Mouse (Mus musculus) embryo, embryonic 11.5 days (tissue): ENCODE results near the gene 1700016H13Rik.

Experiments used
- DNase-seq: peaks from one replicate; pipeline ENCODE4 v3.0.0-alpha.2; 2012; ENCODE audit warnings: low read depth, low spot score

1700016H13Rik gene

GRCm38 (mm10) chr5:103673611-103674010, 17.8 kb upstream of the 1700016H13Rik start:
- DNase-seq: no peak

- no peak for DNase-seq
Observed at GRCm38 (mm10) chr5:103671858-103672257, 16.0 kb upstream of the 1700016H13Rik start.

DNA sequence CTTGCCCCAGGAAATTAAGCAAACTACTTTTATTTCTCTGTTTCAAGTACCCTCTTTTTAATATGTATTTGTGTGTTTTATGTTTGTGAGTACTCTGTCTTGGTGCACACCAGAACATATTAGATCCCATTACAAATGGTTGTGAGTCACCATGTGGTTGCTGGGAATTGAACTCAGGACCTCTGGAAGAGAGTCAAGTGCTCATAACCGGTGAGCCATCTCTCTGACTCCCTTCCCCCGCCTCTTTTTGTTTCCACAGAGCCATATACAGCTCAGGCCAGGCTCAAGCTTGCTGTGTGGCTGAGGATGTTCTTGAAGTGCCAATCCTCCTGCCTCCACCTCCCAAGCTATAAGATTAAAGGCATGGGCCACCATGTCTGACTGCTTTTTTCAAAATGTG, 10.1 kb upstream of the 1700016H13Rik start:
- no peak for DNase-seq

- no peak for DNase-seq
Observed at GRCm38 (mm10) chr5:103664932-103665331, 9.1 kb upstream of the 1700016H13Rik start.

DNA sequence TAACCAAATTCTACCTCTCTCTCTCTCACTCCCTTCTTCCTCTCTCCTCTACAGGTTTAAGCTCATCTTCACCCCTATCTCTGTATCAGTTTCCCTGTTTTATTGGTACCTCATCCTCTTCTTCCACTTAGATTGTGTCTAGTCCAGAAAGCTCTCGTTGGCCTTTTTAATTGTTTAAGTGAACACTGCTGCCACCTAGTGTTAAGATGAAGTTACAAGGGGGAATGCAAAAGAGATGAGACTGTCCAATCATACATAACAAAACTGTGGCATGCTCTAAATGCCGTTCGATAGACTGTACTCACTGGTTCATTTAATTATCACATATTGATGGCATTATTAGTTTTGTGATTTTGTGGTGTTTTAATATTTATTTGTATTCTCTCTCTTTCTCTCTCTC, 3.8 kb upstream of the 1700016H13Rik start:
- DNase-seq: peak; percentile 53

DNA sequence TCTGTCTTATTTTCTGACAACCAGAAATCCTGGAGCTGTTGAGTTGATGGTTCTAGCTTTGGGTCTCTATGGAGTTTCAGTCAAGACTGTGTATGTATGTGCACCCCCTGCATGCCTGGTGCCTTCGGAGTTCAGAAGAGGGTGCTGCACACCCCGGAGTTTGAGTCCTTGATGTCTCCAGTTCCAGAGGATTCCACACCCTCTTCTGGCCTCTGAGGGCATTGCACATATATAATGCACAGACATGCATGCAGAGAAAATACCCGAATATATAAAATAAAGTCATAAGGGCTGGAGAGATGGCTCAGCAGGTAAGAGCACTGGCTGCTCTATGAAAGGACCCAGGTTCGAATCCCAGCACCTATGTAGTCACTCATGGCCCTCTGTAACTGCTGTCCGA, 3.1 kb upstream of the 1700016H13Rik start:
- no peak for DNase-seq

- no peak for DNase-seq
Observed at GRCm38 (mm10) chr5:103654780-103655179, 1.0 kb downstream of the 1700016H13Rik start.

DNA sequence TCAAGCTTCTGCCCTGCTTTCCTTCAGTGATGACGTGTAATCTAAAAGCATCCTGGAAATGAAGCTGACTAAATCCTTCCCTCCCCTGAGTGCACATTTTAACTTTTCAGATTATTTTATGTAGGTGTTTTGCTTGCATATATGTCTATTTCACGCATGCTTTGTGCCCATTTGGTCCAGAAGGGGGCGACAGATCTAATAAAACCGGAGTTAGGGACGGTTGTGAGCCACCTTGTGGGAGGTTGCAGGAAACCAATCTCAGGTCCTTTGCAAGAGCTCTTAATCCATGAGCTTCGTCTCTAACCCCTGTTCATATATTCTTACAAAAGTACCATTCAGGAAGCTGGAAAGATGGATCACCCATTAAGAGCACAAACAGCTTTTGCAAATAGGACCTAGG, 1.6 kb downstream of the 1700016H13Rik start:
- peak; percentile 49 for DNase-seq

GRCm38 (mm10) chr5:103647320-103647719, 8.5 kb downstream of the 1700016H13Rik start:
- no peak for DNase-seq

DNA sequence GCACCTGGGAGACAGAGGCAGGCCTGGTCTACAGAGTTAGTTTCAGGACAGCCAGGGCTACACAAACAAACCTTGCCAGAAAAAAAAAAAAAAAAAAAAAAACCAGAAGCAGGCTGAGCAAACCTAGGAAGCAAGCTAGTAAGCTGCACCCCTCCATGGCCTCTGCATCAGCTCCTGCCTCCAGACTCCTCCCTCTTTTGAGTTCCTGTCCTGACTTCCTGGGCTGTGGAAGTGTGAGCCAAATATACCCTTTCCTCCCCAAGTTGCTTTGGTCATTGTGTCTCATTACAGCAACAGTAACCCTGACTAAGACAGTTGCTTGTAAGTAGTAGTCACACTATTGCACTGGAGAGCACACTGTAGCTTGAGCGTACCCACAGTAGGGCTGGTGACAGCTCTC, 11.6 kb downstream of the 1700016H13Rik start:
- DNase-seq: no peak

DNA sequence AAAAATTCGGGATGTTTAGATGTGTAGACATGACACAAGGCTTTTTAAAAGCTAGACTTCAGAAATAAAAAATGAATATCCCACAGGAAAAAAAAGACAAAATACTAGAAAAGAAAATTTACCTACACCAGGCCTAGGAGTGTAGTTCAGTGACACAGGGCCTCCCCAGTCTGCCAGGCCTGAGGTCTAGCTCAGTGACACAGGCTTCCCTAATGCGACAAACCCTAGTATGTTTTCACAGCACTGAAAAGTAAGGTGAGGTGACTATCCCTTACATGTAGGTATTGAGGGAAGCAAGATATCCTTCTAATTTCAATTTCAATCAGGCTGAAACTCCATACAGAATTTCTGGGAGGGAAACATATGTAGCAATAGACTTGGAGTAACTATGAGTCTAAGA, 18.6 kb downstream of the 1700016H13Rik start:
- DNase-seq: no peak

DNA sequence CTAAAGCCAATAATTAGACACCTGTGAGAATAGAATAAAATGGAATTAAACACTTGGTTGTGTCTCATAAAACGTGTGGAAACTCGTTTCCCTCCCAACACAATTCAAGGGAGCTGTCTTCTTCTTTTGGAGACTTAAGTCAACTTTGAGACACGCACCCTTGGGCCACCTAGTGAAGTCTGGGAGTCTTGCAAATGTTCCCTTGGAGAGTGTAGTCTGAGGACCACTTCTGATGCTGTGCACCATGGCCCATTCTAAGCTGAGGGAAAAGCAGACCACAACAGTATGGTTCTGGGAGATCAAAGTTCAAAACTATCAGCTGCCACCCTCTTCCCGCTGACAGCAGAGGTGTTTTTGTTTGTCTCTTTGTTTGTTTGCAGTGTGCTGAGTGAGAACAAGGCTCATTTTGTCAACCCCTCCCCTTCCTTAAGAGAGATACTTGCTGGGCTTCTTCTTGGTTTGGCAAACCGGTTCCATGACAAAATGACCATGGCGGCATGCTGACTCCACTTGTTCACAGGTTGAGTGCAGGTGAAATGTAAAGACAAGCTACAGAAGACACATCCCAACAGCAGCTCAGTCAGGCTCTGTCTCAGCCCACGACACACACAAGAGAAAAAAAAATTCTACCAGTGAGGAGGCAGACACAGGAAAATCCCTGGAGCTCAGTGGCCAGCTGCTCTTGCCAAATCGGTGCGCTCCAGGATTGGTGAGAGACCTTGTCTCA, 25.8 kb downstream of the 1700016H13Rik start:
- DNase-seq: no peak

GRCm38 (mm10) chr5:103629111-103629764, 26.6 kb downstream of the 1700016H13Rik start, which contains the start of gene Slc10a6:
Gene Slc10a6 (minus strand): TSS chr5:103629403.
- DNase-seq: no peak

DNA sequence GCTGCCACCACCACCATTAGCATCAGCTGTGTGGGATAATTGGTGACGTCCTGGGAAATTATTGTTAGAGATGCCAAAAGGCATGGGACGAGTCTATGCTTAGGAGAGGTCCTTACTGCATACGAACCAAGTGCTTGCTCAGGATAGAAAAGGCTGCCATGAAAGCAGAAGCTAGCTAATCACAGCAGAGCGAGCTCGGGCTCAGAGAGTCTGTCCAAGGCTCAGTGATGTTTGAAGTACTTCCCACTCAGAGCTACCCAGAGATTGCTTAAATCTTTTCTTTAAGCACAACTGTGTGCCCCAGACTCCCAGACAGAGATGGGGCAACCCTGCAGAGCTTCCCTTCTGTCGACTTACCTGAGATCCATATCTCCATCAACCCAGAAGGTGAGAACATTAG, 27.3 kb downstream of the 1700016H13Rik start:
- no peak for DNase-seq

DNA sequence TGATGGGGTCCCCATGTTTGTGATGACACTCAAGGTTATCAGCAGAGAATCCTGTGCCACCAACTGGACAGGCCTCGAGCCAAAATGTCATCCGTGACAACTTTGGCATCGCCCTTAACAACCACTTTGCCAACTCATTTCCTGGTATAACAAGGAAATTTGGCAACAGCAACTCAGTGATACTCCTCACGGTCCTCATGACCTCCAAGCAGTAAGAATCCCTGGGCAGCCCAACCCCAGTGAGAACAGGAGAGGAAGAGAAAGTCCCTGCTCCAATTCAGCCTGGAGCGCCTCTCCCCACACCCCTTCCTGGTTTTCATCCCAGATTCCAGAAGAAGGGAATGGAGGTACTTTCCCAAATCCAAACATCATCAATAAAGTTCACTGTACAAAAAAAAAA, 31.0 kb downstream of the 1700016H13Rik start:
- DNase-seq: no peak

GRCm38 (mm10) chr5:103622321-103622720, 33.5 kb downstream of the 1700016H13Rik start:
- DNase-seq: no peak

GRCm38 (mm10) chr5:103620301-103620973, 35.4 kb downstream of the 1700016H13Rik start:
- no peak for DNase-seq

- DNase-seq: no peak
Observed at GRCm38 (mm10) chr5:103617191-103617590, 38.6 kb downstream of the 1700016H13Rik start.

- DNase-seq: no peak
Observed at GRCm38 (mm10) chr5:103614356-103614755, 41.5 kb downstream of the 1700016H13Rik start.

- DNase-seq: no peak
Observed at GRCm38 (mm10) chr5:103612316-103612715, 43.5 kb downstream of the 1700016H13Rik start.

DNA sequence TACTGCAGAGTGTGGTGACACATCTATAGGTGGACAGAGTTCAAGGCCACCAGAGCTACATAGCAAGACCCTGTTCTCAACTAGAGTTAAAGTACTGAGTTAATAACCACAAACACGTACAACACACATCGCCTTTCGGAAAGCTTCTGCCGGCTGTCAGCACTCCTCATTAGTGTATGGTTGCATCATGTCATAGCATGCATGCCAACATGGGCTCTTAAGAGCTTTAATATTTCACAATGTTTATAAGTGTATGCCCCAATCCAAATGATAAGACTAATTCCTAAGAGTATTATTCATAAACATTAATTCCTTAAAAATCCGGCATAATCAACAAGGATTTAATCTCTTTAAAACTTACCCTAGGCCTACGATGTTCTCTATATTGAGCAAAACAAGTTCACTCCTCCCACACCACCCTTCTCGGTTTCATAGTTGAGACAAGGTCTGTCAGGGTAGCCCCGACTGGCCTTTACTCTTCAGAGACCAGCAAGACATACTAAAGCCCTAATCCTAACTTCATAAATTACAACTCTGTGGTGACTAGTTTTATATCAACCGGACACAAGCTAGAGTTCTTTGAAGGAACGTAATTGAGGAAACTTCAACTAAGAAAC, 44.8 kb downstream of the 1700016H13Rik start:
- DNase-seq: no peak

DNA sequence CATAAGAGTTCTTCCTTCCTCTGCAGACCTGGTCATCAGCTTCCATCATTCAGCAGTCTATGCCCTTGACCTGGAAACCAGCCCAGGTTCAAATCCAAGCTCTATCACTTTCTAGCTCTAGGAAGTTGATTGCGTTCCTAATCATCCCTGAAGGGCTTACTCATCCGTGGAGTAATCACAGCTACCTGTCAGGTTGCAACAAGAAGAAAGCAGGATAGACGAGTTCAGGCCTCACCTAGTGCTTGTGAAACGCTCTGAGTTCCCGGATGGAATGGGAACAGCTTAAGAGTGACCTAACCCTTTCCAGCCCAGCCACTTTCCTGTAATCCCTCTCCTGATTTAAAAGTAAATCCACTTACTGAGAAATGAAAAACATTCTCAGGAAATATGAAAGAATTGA, 45.7 kb downstream of the 1700016H13Rik start:
- DNase-seq: no peak
